Mouse (Mus musculus): ENCODE data around the gene Krt8.

Krt8 gene

DNA sequence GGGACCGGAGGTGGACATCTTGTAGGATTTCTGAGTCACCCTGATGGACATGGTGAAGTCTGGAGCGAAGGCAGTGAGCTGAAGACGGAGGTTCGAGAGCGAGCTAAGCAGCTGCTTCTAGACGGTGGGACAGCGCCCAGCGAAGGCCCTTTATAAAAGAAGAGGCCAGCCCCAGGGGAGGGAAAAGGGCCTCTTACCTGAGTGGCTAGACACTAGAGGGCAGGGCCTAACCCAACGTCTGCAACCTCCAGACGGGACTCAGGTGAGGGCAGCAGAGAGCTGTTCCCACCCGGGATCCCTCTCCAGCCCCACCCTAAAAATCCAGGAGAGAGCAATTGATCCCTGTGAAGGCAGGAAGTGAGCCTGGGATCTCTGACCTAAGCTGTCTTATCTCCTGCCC lies at the start of gene Krt8:
Krt8 (minus strand) TSS at position 294 of the 400 bp plus-strand sequence.
- DNase-seq, result no peak

- no peak for DNase-seq
Measured at GRCm38 (mm10) chr15:102051920-102052683, 47.8 kb upstream of the Krt8 start.

DNA sequence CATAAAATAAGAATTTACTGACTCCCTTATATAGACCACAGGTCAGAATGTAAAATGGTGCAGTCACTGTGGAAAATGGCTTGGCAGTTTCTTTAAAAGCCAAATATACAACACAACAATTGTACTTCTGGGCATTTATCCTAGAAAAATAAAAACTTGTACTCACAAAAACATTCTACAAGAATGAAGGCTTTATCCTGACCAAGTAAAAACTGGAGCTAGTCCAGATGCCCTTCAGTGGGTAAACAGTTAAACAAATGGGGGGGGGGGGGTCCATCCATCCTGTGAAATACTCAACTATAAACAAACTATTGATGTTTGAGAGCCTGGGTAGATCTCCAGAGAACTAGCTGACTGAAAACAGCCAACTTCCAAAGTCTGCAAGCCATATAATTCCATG lies 45.6 kb upstream of the Krt8 start:
- no peak for DNase-seq

DNA sequence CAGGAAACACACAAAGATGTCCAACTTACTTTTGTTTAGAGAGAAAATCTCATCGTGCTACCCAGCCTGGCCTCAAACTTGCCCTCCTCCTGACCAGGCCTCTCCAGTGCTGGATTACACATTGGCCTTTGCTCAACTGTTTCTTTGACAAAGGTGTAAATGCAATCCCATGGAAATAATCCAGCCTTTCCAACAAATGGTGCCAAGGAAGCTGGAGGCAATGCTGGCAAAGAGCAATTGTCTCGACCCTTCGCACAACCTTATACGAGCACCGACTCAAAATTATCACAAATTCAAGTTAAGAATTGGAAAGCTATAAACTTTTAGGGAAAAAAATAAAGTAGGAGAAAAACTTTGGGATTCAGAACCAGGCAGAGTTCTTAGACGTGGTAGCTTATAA lies 43.7 kb upstream of the Krt8 start:
- DNase-seq, result no peak

GRCm38 (mm10) chr15:102045691-102046090 lies 41.4 kb upstream of the Krt8 start:
- DNase-seq, result no peak

DNA sequence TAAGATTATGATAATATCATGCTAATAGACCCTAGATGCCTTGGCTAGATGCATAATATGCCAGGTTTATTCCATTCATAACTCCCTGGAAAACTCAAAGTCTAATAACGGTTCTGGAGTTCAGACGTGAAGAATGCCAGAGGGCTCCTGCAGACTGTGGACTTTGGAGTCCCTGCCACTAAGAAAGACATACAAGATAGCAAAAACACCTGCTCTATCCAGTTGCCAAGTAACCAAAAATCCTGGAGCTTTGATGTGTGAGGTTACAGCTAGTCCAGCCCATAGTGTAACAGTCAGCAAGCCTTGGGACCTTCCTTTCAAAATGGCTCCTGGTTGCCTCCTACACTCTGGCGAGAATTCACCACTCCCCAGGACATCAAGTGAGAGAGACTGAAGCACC lies 40.5 kb upstream of the Krt8 start:
- no peak for DNase-seq

DNA sequence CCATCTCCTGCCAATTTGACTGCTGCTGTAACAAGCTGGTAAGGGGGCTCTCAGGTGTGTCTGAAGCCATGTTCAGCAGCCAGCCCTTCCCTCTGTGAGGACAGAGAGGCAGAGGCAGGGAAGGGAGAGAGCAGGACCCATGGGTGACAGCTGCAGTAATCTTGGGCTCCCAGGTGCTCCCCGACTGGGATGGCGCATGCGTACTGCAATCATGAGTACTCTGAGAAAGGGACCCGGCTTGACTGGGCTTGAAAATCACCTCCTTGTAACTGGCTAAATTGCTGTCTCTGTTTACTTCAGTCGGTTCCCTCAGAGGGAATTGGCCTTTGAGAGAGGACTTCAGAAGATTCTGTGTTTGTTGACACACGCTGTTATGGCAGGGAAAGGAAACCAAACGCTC lies 37.7 kb upstream of the Krt8 start:
- no peak for DNase-seq

DNA sequence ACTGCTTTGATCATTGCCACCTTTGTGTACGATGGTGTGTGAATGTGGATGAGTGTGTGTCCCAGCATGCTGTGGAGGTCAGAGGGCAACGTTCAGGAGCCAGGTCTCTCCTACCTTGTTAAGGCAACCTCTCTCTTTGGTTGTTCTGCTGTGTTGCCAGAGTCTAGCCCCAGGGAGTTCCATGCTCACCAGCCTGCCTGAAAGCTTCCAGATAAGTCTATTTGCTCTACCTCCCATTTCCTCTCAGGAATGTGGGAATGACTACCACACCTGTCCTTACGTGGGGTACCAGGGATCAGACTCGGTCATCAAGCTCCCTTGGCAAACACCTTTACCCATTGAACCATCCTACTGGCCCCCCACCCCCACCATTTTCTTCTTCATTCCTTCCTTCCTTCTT lies 36.0 kb upstream of the Krt8 start:
- no peak for DNase-seq

DNA sequence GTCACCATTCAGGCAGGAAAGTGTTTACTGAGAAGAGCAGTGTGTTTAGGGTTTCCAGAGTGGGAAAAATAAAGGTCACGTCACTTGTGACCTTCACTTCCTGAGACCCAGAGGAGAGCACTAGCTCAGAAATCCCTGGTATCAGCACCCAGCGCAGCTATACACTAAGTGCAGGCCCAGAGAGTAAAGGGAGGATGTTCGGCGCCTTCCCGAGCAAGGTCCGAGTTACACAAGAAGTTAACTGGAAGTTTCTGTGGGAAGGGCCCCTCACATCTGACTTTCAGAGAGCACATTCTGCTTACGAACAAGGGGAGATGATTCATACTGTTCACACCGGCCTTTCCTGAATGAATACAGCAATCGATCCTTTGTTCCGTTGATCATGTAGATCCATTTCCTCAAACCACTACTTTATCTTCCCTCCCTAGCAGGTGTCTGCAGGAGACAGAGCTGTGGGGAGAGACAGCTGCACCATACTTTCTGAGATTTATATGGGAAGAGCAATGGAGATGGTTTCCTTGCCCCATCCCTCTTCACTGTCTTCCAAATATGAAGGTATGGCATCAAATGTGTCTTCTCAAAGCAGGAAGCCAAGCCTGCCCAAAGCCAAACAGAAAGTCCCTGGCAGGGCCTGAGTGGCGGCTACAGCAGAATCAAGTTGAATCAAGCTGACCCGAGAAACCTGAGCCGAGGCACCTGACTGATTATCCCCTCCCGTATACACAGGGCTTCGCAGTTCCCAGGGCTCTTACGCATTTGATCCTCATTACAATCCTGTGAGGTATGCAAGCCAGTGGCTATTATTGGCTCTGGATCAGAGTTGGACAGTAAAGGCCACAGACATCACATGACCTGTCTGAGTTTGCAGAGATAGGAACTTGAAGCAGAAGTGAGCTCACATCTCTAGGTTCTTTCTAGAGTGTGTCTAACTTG lies 30.1 kb upstream of the Krt8 start:
- DNase-seq, result no peak

DNA sequence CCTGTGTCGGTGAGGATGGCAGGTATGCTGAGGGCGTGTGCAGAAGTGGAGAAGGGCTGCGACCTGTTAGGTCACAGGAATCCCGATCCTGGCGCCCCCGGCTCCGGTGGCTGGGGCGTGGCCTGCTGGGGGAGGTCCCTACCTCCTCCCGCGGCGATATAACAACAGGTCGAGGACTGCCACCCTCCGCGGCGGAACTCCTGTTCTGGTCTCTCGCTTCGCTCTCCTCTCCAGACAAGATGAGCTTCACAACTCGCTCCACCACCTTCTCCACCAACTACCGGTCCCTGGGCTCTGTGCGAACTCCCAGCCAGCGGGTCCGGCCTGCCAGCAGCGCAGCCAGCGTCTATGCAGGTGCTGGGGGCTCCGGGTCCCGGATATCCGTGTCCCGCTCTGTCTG lies 23.8 kb upstream of the Krt8 start, which contains the start of gene Krt18:
Krt18 (plus strand) TSS at position 141 of the 400 bp plus-strand sequence.
- peak in 1 of 2 experiments; percentile 5 for DNase-seq

DNA sequence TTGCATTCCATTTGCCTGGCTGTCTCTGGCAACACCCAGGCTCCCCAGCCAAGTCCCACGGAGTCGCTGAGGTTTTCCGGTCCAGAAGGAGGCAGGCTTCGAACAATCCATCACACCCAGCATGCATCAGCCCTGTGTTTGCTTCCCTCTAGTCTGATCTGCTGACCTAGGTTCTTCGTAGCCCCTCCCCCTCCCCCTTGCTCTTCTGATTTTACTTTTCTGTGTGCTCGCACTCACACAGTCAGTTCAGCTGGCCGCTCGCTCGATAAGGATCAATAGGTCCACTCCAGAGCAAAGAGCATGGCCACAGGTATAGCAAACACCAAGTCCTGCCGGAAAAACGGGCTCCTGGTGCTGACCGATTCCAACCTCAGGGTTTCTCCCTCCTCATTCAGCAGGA lies 22.1 kb upstream of the Krt8 start:
- DNase-seq, result no peak

- no peak for DNase-seq
Measured at GRCm38 (mm10) chr15:102025136-102025872, 21.0 kb upstream of the Krt8 start.

- DNase-seq, result no peak
Measured at GRCm38 (mm10) chr15:102023888-102024287, 19.6 kb upstream of the Krt8 start.

DNA sequence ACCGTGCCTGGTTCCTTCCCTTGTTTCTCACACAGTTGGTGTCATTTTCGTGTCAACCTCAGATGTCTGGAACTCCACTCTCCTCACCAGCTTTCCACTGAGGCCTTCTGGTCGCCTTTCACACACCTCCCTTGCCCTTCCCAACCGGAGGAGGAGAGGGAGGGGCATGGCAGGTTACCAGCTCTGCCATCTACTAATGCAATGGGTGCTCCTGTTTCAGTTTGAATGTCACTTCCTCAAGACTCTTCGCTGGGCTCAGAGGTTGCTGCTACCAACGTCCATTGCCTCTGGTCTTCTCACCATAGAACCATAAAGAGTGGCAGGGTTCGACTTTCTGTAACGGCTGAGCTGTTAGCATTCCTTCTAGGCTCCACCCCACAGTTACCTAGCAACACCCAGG lies 18.2 kb upstream of the Krt8 start:
- DNase-seq, result no peak

DNA sequence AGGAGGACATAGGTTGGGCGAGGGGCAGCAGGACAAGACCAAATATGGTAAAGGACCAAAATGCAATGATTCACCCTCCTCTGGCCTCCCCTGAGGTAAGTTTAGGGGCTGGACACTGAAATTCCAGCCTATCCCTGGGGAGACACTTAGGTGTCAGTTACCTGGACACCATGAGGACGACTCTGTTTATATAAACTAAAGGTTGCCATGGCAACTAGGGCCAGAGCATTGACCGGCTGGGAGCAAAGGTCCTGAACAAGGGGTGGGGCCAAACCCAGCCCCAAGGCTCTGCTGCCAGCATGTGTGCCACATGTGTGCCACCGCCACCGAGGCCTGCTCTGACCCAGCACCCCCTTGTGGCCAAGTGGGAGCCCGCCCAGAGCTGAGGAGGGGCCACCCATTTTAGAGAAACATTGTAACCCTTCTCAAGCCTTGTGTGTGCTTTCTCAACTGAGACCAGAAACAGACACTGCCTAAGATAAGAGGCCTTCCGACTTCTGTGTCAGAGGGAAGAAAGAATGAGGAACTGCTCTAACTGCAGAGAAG lies 13.7 kb upstream of the Krt8 start:
- DNase-seq, result no peak

DNA sequence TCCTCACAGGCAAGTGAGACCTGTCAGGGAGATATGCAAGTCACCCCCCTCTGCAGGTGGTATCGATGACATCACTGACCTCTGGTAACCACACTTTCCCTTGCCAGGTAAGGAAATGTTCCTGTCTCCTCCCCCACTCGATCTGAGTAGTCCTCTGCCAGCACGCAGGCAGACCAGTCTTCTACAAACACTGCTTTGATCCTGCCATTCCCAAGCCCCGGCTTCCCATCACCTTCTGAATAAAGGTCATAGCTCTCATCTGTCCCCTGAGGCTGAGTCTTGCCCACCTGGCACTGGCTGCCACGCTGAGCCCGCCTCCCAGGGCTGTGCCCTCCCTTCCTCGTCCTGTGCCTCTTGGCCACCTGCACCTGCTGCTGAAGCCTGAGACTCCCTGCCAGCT lies 12.5 kb upstream of the Krt8 start:
- DNase-seq, result no peak

DNA sequence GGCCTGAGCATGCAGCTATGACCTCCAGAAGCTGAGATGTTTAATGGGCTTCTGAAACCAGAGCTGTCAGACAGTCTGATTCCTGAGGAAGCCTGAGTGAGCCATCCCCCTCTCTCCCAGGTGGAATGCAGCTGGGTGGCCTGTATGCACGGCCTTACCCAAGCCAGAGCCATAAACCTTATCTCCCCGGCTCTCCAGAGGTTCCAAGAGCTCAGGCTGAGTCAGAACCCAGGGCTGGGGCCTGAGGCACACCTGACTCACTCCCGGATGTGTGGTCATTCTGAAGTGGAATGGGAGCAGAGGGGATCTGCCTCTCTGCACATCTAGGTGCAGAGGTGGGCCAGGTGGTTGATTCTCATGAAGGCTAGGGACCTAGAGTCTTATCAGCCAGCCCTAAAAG lies 11.8 kb upstream of the Krt8 start:
- DNase-seq, result no peak

DNA sequence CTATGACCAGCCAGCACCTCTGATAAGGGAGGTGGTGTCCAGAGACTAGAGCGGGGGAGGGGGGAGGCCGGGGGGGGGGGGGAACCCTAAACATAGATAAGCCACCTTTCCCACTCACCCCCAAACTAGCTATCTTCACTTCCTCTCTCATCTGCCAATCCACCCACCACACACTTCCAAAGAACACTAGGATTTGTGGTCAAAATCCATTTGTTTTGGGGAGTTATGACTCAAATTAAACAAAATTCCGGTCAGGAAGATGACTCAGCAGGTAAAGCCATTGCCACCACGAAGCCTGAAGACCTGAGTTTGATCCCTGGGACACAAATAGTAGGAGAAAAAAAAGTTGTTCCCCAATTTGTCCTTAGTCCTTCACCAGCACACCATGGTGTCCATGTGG lies 10.6 kb upstream of the Krt8 start:
- no peak for DNase-seq

- no peak for DNase-seq
Measured at GRCm38 (mm10) chr15:102013651-102014050, 9.4 kb upstream of the Krt8 start.

- no peak for DNase-seq
Measured at GRCm38 (mm10) chr15:102012260-102012765, 8.0 kb upstream of the Krt8 start.

- DNase-seq, result no peak
Measured at GRCm38 (mm10) chr15:102010569-102011245, 6.4 kb upstream of the Krt8 start.
